Mouse (Mus musculus): ENCODE data around the gene Trem1.

Trem1 gene

DNA sequence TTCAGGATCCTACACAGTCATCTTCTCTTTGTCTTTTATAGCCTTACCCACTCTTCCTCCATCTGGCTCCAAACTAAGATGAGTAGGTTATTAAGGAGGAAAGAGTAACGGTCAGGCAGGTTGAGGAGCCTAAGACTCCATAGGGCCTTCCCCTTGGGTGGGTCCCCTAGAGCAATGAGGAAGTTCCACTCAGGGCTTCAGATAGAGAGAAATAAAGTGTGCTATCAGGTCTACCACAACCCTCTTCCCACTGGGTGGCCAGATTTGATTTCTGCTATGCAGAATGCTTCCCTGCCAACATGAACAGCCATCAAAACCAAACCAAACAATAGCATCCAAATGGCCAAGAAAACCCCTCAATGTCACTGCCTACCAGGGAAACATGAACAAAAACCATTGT, 35.0 kb downstream of the Trem1 start:
- in situ Hi-C loops (cut with MboI; ENCODE audit: low sequenced_read_pairs): no loop called here

DNA sequence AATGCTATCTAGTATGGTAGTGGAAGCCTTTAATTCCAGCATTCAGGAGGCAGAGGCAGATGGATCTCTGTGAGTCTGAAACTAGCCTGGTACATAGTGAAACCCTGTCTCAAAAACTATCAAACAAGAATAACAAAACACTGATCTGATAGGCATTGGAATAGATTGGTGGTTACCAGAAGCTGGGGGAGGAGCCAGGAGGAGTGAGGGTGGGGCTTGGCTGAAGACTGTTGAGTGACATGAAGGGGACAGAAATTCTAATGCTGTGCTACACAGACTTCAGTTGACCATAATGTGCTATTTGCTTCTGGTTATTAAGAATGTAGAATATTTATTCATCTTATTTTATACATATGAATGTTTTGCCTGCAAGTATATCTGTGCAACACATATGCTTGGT, 35.7 kb downstream of the Trem1 start:
- in situ Hi-C loops (cut with MboI; ENCODE audit: low sequenced_read_pairs): no loop called here

DNA sequence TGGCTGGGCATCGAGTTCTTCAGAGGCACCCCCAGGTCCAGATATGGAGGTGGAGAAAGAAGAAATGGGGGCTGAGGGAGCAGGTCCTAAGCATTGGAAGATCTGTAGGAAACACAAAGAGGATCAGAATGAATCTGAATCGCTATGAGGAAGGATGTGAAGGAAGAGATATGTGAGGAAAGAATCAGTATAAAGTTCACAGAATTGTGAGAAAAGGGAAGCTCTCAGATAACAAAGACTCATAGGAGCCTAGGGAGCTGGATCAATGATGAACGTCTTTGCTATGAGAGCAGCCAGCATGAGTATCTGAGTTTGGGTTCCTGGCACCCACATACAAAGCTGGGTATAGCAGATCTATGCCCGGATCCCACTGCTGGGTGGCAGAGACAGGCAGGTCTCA, 37.3 kb downstream of the Trem1 start:
- in situ Hi-C loops (cut with MboI; ENCODE audit: low sequenced_read_pairs): loop anchor here (5.0 kb wide), 1 partner anchor 67 kb away; no protein-coding TSS in a partner anchor

DNA sequence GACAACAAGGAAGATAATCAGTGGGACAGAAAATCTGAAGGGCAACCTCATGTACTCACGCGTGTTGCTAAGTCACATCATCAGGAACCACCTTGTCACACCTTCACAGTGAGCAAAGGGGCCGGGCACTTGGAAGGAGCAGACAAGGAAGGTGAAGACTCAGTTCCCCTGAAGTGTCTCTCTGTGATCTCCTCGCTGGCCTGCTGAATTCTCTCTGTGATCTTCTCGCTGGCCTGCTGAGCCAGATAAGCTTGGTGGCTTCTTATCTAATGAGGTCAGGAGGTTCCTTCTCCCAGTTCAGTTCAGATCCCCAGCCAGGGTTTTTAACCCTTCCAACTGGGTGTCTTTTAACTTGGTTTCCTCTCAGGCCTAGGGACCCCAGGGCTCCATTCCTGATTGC, 39.6 kb downstream of the Trem1 start:
- in situ Hi-C loops (cut with MboI; ENCODE audit: low sequenced_read_pairs): loop anchor here (5.0 kb wide), 1 partner anchor 65 kb away; no protein-coding TSS in a partner anchor

DNA sequence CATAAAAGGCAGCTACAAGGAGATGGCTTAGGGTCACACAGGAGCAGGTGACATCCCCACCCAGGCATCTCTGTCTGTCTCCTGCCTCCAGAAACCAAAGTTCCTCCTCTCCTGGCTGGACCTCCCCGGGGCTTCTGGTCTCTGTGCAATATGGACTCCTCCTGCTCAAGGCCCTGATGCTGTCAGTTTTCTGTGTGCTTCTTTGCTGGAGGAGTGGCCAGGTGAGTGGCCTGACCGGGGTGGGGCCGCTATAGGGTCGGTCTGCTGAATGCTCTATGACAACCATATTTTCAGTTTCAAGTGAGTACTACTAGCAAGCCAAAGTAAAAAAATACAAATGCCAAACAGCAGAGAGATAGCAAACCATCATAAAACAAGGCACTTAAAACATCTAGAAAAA, 40.0 kb downstream of the Trem1 start:
- in situ Hi-C loops (cut with MboI; ENCODE audit: low sequenced_read_pairs): loop anchor here (5.0 kb wide), 1 partner anchor 65 kb away; no protein-coding TSS in a partner anchor

GRCm38 (mm10) chr17:48274098-48274497, 41.5 kb downstream of the Trem1 start:
- in situ Hi-C loops (cut with MboI; ENCODE audit: low sequenced_read_pairs): loop anchor here (5.0 kb wide), 1 partner anchor 63 kb away; no protein-coding TSS in a partner anchor

GRCm38 (mm10) chr17:48274885-48275284, 42.3 kb downstream of the Trem1 start:
- in situ Hi-C loops (cut with MboI; ENCODE audit: low sequenced_read_pairs): loop anchor here (5.0 kb wide), 1 partner anchor 62 kb away; no protein-coding TSS in a partner anchor

DNA sequence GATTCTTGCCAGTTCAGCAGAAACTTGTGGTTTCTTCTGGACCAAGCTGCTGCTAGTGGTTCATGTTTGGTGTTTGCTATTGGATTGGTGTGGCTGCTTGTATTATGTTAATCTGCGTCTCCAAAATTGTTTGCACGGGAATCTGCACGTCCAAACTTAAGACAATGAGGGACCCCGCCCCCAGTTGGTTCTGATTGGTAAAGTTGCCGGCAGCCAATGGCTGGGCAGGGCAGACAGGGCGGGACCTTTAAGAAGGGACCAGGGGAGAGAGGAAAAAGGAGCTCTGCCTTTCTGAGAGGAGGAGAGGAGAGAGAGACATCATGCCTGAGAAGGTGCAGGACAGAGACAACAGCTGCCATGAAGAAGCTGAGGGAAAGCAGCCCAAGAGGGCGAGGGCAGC, 43.2 kb downstream of the Trem1 start:
- in situ Hi-C loops (cut with MboI; ENCODE audit: low sequenced_read_pairs): no loop called here

DNA sequence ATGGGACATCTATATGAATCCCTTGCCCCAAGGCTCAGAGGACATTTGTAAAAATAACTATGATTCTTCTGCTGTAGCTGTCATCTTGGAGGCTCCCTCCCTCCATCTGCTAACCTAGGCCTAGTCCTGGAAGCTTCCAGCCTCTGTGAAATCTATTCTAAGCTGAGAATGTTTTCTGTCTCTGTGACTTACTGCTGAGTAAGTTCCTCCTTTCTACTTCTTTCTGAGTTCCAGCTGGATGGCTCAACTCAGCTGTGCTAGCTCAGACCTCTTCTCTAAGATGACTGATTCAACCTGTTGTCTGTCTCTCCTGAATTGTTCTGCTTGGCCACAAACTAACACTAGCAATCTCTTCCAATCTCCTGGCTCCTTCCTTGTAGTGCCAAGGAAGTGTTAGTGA, 45.8 kb downstream of the Trem1 start:
- in situ Hi-C loops (cut with MboI; ENCODE audit: low sequenced_read_pairs): no loop called here

GRCm38 (mm10) chr17:48279002-48279401, 46.4 kb downstream of the Trem1 start:
- in situ Hi-C loops (cut with MboI; ENCODE audit: low sequenced_read_pairs): no loop called here

GRCm38 (mm10) chr17:48280943-48281738, 48.6 kb downstream of the Trem1 start:
- in situ Hi-C loops (cut with MboI; ENCODE audit: low sequenced_read_pairs): no loop called here

GRCm38 (mm10) chr17:48281739-48282085, 49.1 kb downstream of the Trem1 start:
- in situ Hi-C loops (cut with MboI; ENCODE audit: low sequenced_read_pairs): no loop called here

GRCm38 (mm10) chr17:48286765-48287164, 54.2 kb downstream of the Trem1 start:
- in situ Hi-C loops (cut with MboI; ENCODE audit: low sequenced_read_pairs): no loop called here

DNA sequence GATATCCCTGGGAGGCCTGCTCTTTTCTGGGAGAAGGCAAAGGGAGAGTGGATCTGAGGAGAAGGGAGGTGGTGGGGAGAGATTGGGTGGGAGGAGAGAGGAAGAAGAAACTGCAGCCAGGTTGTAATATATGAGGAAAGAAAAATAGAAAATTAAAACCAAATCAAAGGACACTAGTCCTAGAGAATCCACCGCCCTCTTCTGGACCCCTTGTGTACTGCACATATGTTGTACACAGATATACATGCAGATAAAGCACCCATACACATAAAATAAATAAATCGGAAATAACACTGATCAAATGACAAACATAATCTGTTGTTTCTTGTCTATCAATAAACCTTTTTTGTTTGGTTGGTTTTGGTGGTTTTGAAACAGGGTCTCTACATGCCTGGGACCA, 54.7 kb downstream of the Trem1 start:
- in situ Hi-C loops (cut with MboI; ENCODE audit: low sequenced_read_pairs): no loop called here

DNA sequence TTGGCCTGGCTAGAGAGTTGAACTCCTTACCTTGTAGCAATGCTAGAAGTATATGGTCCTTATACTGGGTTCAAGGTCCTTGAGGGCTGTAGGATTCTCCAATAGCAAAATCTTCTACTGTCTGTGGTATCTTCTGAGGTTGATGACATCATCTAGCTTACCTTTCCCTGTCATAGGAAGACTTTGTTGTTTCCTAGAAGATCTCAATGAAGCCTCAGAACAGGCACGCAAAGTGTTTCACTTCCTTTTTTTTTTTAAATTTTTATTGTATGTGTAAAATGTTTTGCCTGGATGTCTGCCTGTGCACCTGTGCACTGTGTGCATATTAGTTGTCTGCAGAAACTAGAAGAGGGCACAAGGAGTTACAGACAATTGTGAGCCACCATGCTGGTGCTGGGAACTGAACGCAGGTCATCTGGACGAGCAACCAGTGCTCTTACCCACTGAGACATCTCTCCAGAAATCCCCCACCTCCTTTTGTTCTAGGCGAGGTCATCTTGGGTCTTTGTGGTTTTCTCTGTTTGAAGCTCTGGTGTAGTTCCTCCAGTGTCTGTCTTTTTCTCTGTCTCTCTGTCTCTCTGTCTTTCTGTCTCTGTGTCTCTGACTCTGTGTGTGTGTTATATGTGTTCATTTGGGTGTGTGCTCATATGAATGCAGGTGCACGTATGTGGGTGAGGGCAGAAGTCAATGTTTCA, 61.1 kb downstream of the Trem1 start:
- in situ Hi-C loops (cut with MboI; ENCODE audit: low sequenced_read_pairs): no loop called here
